Mouse (Mus musculus) ovary, postnatal 10 days (tissue): ENCODE measurements around the gene Kpna2.
"Not testable (repeated sequence)": the region's sequence is repeated elsewhere in the genome, so short reads cannot be mapped to it uniquely, and the experiment has no call there.

ENCODE experiments used
- DNase-seq: peaks from one replicate; pipeline ENCODE4 v3.0.0; 2022; ENCODE audit warnings: low spot score

Kpna2 gene

DNA sequence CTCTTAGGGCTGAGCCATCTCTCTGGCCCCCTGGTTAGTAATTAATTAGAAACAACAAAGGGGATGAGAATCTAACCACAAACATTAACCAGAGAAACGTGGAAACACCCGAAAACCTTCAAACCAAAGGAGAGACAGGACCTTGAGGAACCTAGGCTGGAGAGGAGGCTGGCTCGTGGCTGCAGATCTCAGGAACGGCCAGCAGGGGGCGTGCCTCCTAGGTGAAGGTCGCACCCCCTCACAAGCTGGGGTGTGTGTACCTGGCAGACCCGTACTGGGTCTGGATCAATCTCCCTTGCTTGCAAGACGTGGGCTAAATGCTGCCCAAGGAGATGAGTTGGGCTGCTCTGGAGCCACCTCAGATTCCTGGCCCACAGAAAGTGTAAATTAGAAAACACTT lies 19.3 kb upstream of the Kpna2 start:
- DNase-seq = no peak

DNA sequence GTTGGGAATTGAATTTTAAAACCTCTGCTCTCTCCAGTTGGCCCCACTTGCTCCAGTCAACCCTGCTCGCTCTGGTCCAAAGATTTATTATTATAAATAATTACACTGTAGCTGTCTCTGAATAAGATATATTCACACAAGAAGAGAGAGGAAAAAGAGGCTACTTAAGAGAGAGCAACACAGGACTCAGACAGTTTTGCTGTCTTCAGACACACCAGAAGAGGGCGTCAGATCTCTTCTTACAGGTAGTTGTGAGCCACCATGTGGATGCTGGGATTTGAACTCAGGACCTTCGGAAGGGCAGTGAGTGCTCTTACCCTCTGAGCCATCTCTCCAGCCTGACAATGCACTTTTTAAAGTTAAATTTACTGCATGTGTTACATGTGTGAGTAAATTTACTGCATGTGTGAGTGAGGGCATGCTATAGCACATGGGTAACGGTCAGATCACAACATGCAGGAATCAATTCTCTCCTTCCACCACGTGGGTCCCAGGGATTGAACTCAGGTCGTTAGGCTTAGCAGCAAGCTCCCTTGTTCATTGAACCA lies 18.1 kb upstream of the Kpna2 start:
- DNase-seq = no peak

DNA sequence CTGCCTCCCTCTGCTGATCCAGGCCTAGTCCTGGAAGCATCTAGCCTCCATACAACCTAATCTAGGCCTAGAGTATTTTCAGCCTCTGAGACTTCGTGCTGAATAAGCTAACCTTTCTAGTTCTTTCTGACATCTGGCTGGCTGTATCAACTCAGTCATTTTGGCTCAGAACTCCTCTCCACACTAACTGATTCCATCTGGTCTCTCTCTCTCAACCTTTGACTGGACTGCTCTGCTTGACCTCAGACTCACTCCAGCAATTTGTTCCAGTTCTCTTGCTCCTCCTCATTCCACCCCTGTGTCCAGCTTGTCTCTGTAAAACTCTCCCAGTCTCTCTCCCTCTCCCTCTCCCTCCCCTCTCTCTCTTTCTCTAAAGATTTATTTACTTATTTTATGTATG lies 17.6 kb upstream of the Kpna2 start:
- no peak for DNase-seq

DNA sequence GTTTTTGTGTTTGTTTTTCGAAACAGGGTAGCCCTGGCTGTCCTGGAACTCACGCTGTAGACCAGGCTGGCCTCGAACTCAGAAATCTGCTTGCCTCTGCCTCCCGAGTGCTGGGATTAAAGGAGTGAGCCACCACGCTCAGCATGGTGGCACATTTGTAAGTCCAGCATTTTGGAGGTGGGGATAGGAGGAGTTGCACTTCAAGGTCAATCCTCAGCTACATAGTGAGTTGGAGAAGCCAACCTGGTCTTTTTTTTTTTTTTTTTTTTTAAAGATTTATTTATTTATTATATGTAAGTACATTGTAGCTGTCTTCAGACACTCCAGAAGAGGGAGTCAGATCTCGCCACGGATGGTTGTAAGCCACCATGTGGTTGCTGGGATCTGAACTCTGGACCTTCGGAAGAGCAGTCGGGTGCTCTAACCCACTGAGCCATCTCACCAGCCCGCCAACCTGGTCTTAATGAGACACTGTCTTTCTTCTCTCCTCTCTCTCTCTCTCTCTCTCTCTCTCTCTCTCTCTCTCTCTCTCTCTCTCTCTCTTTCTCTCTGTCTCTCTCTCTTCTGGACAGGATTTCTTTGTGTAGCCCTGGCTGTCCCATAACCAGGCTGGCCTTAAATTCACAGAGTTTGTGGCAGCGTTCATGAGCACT lies 16.3 kb upstream of the Kpna2 start:
- DNase-seq = not testable (repeated sequence)

DNA sequence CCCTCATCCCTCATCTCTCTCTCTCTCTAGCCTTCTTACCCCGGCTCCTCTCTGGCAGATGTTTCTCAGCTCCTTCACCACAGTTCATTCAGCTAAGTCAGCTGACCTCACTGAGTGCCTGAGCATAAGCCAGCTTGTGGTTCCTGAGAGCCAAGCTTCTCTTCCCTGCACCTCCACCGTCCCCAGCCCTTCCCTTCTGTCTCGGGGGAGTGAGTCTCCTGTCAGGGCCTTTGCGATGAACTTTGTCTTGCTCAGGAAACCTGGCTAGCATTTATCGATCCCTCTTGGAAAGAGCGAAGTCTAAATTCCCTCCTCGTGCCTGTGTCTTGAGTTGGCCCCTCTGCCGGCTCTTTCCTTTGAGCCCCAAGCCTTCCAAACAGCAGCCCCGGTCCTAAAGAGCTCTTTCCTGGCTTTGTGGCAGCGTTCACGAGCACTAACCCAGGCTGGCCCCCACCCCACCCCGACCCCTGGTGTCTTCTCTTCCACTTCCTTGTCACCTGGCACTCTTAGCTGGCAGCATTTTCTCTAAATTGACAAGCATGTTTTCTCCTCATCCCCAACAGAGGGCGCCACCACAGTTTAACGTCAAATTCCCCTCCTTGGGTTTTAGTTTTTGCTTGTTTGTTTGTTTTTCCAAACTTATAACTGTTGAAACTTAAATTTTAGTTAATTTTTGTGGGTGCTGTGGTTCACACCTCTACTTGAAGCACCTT lies 15.4 kb upstream of the Kpna2 start:
- no peak for DNase-seq

DNA sequence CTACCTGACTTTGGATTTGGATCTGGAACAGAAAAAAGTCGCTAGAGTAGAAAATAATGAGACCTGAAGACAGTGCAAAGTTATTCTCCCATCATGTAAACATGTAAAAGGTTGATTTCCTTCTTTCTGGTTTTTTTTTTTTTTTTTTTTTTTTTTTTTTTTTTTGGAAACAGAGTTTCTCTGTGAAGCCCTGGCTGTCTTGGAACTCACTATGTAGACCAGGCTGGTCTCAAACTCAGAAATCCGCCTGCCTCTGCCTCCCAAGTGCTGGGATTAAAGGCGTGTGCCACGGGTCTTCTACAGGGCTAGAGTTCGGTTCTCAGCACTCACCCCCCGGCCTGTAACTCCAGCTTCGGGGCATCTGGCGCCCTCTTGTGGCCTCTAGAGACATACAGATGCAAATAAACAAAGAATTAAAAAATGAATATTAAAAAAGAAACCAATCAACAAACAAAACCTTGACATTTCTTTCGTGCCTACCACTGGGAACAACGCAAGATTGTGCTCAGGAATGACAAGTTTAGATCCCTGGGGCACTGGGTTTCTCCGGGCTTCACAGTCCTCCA lies 14.8 kb upstream of the Kpna2 start:
- no peak for DNase-seq

DNA sequence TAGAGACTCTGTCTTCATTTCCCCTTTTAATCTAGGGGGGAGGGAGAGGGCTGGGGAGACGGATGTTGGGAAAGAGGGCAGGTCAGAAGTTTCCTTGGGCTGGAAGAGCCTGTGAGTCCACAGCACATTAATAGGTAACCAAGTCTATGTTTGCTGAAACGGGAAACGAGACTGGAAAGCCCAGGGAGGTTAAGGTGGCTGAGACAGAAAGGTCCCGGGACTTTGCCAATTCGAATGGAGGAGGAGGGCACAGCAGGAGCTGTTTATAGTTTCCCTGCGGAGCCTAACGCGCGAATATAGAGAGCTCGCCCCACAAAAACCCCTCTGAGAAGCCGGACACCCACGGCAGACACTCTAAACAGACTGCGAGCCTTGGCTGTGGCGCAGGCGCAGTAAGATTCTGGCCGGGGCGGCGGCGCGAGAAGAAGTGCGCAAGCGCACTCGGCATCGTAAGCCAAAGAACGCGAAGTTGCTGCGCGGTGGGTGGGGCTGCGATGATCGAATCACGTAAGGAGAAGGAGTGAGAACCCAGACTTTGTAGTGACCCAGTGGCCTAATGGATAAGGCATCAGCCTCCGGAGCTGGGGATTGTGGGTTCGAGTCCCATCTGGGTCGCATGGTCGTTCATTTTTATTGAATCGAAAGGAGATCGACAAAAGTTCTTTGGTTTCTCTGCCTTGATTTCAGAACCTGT lies 13.1 kb upstream of the Kpna2 start:
- peak; percentile 100 for DNase-seq

DNA sequence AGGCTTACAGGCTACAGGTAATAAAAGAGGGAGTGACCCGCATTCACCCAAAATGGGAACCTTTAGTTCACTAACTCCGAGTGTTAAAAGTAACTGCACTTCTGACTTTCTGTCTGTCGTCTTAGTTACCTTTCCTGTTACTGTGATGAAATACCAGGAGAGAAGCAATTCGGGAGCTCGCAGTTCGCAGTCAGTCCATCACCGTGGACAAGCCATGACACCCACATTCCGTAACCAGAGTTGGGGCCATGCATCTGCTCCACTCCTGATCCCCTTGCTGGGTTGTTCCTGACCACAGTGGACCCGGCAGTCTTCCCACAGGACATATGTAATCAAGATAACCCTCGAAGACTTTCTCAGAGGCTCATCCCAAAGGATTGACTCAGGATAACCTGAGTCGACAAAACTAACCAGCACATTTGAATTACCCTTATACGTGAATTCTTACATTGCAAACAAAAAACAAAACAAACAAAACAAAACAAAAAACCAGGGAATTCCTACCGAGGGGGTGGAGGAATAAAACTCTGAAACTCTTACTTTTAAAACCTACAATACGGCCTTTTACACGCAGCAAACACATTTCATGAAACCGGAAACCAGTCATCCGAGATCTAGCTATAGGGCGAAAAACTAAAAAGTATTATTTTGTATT lies 12.5 kb upstream of the Kpna2 start:
- no peak for DNase-seq

DNA sequence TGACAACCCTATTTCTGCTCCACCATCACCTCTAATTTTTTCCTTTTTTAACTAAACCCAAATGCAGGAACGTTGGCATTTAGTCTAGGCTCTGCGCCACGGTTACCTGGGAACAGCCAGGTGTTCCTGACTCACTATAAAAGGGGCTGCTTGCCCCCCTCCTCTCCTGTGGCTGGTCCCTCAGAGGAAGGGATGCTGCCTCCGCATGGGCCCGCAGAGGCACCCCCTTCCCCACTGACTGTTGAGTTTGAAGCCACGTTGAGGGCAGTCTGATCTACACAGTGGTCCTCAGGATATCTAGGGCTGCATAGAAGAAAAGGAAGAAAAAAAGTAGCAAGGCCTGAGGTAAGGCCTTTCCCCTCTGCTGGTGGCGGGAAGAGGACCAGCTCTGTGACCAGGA lies 11.8 kb upstream of the Kpna2 start:
- DNase-seq = no peak

DNA sequence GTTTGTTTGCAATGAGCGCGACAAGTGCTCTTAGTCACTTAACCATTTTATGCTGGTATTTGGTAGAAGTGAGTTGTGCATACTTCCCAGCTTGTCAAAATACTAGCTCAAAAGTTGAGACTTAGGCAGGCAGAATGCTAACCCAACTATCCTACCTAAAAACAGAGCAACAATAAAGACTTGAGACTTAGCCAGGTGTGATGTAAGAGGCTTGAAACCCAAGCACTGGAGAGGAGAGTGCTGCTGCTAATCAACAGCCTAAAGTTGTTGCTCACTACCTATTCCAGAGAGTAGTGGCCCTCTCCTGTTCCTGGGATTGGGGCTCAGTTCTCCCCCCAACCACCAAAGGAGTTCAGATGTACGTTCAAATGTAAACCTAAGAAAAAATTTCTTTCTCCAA lies 11.1 kb upstream of the Kpna2 start:
- DNase-seq = no peak

DNA sequence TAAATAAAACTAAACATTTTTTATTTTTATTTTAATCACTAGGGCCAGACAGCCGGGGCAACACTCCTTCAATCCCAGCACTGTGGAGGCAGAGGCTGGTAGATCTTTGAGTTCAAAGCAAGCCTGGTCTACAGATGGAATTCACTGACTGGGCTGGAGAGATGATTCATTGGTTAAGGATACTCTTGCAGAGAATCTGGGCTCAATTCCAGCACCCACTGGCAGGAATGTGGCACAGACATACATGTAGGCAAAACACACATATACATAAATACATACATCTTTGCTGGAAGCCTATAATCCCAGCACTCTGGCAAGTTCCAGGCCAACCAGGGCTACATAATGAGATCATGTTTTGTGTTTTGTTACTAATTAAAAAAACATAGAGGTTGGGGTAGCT lies 6.2 kb upstream of the Kpna2 start:
- no peak for DNase-seq

DNA sequence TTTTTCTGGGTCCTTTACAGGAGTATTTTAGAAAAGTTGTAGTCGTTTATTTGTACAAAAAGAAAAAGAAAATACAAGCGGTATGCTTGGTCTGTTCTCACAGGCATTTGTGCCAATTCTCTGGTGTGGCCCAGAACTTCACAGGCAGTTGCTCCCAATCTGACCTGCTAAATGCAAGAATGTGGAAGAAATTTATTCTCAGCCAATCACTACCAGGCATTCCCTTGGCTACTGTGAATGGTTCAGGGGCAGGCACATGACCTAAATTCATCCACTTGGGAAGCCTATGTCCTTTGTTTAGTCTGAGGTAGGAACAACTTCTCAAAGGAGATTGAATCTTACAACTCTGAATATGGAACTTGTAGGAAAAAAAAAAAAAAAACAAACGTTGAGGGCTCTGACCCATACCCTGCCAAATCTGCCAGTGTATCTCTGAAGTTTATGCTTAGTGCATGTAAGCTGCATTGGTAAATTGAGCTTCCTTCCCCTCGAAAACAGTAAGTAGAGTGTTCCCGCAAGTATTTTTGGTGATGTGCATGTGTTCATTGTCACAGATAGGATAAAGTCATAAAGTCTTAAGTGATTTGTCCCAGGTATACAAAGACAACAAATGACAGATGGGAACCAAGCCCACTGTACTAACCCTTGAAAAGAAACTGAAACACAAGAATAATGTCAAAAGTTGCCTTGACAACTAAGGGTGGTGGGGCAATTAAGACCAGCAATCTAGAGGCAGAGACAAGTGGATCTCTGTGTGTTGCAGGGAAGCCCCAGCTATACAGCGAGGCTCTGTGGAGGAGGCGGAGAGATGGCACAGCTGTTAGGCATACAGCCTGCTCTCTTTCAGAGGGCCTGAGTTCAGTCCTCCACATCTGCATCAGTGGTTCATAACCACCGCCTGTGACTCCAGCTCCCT lies 2.7 kb upstream of the Kpna2 start:
- no peak for DNase-seq

DNA sequence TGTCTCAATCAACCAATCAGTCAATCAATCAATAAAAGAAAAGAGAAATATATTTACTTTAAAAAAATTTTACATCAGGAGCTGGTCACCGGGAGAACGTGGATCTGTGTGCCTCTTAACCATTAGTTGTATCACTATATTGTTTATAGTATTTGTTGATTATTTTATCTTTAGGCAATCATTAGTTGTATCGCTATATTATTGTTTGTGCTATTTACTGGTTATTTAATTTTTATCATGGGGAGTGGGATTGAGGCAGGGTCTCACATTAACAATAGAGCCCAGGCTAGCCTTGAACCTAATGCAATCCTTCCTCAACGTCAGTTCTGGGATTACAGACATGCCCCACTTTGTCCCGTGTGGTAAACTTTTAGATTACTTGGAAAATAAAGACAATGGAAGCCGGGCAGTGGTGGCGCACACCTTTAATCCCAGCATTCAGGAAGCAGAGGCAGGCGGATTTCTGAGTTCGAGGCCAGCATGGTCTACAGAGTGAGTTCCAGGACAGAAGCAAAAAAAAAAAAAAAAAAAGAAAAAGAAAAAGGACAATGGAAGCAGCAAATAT lies 690 bp upstream of the Kpna2 start:
- DNase-seq = no peak

DNA sequence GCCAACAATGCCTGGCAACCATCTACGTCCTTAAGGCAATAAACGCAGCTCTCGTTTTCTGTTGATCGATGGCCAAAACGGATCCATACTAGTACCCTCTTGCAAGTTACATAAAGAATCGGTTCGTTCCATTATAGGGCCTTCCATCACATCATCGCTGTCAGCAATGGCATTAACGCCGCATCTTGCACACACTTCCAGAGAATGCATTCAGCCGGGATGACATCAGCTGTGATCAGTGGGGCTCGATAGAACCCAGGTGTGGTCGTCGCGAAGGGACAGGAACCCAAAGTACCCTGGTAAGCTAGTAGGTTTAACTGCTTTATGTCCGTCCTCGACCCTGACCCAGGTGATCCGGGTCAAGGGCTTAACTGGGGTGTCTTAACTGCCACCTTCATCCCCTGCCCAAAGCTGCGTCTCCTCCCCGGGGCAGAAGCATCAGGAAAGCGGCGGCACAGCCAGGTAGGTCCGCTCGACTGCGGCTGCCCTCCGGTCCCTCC lies 640 bp downstream of the Kpna2 start:
- DNase-seq = no peak

DNA sequence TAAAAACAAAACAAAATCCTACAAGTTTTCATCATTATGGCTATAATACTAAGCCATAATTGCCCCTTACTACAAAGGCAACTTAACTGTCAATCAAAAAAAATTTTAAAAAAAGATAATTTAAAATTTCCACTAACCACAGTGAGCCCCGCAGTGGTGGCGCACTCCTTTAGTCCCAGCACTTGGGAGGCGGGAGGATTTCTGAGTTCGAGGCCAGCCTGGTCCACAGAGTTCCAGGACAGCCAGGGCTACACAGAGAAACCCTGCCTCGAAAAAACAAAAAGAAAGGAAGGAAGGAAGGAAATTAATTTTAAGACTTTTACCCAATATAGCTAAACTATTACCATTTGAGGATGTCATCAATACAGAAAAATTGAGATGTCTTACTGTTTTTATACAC lies 1.4 kb downstream of the Kpna2 start:
- DNase-seq = no peak

DNA sequence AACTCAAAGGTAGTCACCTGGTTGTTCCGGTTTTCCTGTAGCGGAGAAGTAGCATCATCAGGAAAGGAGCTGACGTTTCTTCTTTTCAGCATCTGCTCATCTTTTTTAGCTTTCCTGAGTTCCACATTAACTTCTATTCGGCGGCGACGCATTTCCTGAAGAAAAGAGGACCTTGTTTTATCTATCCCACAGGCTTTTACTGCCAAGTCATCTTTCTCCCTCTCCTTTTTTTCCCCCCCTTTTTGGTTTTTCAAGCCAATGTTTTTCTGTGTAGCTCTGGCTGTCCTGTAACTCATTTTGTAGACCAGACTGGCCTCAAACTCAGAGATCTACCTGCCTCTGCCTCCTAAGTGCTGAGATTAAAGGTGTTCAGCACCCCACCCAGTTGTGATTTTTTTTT lies 2.8 kb downstream of the Kpna2 start:
- DNase-seq = not testable (repeated sequence)

DNA sequence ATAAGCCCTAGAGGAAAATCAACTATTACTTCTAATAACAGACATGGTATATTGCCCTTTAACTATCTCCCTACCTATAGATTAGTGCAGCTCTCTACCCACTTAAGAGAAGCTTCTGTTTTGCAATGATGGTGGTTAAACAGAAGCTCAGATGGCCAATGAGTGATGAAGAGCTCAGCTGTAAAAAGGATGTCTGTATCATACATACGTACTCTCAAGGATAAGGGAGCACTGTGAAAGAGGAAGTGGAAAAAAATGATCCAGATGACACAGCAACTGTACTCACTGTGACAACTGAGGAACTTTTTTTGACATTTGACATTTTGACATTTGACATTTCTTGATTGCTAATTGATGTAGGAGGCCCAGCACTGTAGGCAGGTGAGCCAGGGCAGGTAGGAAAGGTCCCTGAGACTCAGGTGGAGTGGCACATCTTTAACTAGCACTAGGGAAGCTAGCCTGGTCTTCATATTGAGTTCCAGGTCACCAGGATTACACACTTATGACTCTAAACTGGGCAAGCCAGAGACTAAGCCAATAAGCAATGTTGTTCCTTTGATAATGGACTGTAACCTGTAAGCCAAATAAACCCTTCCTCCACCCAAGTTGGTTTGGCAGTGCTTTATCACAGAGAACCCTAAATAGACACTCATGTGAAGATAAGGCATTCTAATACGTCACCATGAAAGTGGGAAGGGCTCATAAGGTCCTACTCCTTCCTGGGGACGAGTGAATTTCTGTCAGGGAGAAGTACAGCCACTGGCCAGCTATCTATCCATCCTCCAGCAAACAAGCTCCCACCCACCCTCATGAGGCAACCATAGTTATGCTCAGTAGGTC lies 4.9 kb downstream of the Kpna2 start:
- no peak for DNase-seq

DNA sequence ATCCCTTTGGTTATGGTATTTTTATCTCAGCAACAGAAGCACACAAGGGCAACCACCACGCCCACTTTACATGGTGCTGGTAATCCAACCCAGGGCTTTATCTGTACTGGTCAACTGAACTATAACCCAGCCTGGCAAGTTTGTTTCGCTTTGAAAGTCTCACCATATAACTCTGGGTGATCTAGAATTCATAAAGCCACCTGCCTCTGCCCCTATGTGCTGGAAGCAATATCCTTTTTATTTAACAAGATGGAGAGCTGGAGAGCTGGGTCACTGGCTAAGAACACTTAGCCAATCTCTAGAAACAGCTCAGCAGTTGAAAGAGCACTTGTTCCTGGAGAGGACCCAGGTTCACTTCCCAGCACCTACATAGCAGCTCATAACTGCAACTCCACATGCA lies 12.0 kb downstream of the Kpna2 start:
- no peak for DNase-seq

DNA sequence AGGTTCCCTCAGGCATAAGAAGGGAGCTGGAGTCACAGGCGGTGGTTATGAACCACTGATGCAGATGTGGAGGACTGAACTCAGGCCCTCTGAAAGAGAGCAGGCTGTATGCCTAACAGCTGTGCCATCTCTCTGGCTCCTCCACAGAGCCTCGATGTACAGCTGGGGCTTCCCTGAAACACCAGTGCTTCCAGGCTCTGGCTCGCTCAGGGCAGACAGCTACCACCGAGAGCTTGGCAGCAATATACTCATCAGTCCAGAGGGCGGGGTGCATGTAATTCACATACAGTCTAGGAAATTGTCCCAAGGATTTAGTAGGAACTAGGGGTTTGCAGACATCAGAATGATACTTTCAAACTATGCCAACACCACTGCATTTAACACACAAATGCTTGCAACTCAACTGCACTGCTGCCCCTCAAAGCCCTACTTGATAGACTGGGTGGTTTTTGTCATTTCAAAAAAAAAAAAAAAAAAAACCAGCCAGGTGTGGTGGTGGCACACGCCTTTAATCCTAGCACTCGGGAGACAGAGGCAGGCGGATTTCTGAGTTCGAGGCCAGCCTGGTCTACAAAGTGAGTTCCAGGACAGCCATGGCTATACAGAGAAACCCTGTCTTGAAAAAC lies 13.2 kb downstream of the Kpna2 start:
- DNase-seq = not testable (repeated sequence)
